Mouse (Mus musculus) small intestine, adult 2 months (tissue): ENCODE measurements around the gene Lrrc4c.

Experiments used
- CTCF ChIP-seq: fragments of 200-500 bp; IDR thresholded peaks from 2 replicates; pipeline ENCODE4 v1.5.1; 2012; ENCODE audit warnings: low read depth, mild to moderate bottlenecking, control low read depth, inconsistent platforms, low read length, moderate library complexity, mixed read lengths; ENCODE audit not compliant: insufficient replicate concordance, insufficient read length; ENCODE audit errors: extremely low read depth
- POLR2A ChIP-seq: fragments of 200-500 bp; IDR thresholded peaks from 2 replicates; pipeline ENCODE4 v1.6.1; 2012; ENCODE audit warnings: low read depth, mild to moderate bottlenecking, control low read depth, inconsistent platforms, low read length, moderate library complexity

DNA sequence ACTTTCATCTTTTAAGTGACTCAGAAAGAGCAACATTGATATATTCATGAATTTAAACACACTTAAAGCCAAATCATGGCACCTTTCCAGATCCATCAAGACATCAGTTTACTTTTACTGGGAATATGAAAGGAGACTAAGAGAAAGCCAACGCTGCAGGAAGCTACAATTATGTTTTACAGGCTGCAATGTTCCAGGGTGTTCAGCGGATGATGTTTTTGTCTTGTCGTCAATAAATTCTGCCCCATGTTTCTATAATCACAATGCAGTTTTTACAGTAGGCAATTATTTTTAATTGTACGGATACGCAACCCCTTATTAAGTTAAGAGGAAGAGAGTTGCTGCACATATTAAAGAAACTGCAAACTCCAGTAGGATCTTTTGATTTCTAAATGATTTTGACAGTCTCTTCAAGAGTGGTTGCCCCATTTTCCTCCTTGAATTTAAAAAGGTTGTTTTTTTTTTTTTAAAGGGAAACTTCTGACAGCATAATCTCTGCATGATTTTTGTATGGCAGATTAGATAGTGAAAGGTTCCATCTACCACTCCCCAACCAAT, 532.9 kb downstream of the Lrrc4c start:
- TF ChIP-seq CTCF (no peak), POLR2A (no peak)
